Mouse (Mus musculus) forebrain, embryonic 10.5 days (tissue): ENCODE results near the gene Fn3krp. TPM values are rescaled to one million over a fixed set of nuclear protein-coding genes. Genes with fewer than 3 reads are reported as not detected.

Experiments
- DNase-seq: peaks from one replicate; pipeline ENCODE4 v3.0.0-alpha.2; 2017; ENCODE audit warnings: low spot score; ENCODE audit errors: extremely low spot score
- H3K27ac ChIP-seq: fragments of 300-500 bp; sonication (generic); 2 replicates; pipeline ENCODE4 v1.5.1; 2016; ENCODE audit warnings: mild to moderate bottlenecking
- H3K27me3 ChIP-seq: fragments of 300-500 bp; sonication (generic); 2 replicates; pipeline ENCODE4 v1.6.1; 2016; ENCODE audit warnings: mild to moderate bottlenecking; ENCODE audit not compliant: poor library complexity, severe bottlenecking
- H3K36me3 ChIP-seq: fragments of 300-500 bp; sonication (generic); replicated peaks from 2 replicates; pipeline ENCODE4 v1.6.1; 2016; ENCODE audit warnings: mild to moderate bottlenecking, moderate library complexity
- H3K4me1 ChIP-seq: fragments of 300-500 bp; sonication (generic); 2 replicates; pipeline ENCODE4 v1.6.1; 2016
- H3K4me3 ChIP-seq: fragments of 300-500 bp; sonication (generic); 2 replicates; pipeline ENCODE4 v1.5.1; 2016; ENCODE audit warnings: mild to moderate bottlenecking, moderate library complexity
- H3K9me3 ChIP-seq: fragments of 300-500 bp; sonication (generic); 2 replicates; pipeline ENCODE4 v1.6.1; 2016; ENCODE audit warnings: mild to moderate bottlenecking, moderate library complexity
- WGBS: fragments of 180-500 bp; shearing (Covaris S2); methylation state at CpG from one replicate; pipeline ENCODE4 v1.1.7; 2016; 5-methylcytosine and 5-hydroxymethylcytosine counted together
- polyA plus RNA-seq: library from polyadenylated mRNA; unstranded; fragments of >200 nt; fragmentation: Nextera tagmentation; extraction: Ambion mirVana; gene quantifications from 2 replicates; pipeline ENCODE4 v1.2.1, GENCODE M21; 2016

Fn3krp gene
- 7.8 and 8.1 TPM in 2 replicates for polyA plus RNA-seq

- Histone ChIP-seq H3K4me1 (peaks cover 16% of the 10 kb centered on the region), H3K36me3 (no peaks in the 10 kb centered on the region), H3K27me3 (no peaks in the 10 kb centered on the region), H3K9me3 (no peaks in the 10 kb centered on the region), H3K4me3 (peak within 1 kb of the TSS; percentile 82), H3K27ac (peak within 1 kb of the TSS; percentile 85)
- 2% methylated on average over 28 of the region's 28 CpGs for WGBS
- peak; percentile 98 for DNase-seq
Observed at GRCm38 (mm10) chr11:121420830-121421552, at the start of gene Fn3krp. TSS of gene Fn3krp (plus strand) at chr11:121421401.

DNA sequence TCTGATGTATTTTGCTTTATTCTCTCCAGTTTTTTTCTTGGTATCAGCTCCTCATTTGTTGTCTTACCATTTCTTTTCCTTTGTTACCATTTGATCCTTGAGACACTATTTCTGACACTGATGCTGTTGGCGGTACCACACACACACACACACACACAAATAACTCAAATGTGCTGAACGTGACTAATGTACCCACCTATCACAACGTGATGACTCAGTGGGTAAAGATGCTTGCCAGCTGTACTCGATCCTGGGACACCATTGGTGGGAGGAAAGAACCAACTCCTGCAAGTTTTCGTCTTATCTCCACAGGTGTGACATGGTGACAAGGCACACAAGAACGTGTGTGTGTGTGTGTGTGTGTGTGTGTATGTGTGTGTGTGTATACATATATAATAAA is 47.9 kb upstream of the Fn3krp start:
- no peaks in the 10 kb centered on the region for H3K27me3 ChIP-seq
- no peak overlapping the region for H3K4me3 ChIP-seq
- H3K36me3 ChIP-seq, result no peaks in the 10 kb centered on the region
- DNase-seq, result no peak
- WGBS, result 75% methylated on average over 6 of the region's 6 CpGs
- H3K9me3 ChIP-seq, result no peaks in the 10 kb centered on the region
- H3K27ac ChIP-seq, result no peak overlapping the region
- H3K4me1 ChIP-seq, result no peaks in the 10 kb centered on the region

DNA sequence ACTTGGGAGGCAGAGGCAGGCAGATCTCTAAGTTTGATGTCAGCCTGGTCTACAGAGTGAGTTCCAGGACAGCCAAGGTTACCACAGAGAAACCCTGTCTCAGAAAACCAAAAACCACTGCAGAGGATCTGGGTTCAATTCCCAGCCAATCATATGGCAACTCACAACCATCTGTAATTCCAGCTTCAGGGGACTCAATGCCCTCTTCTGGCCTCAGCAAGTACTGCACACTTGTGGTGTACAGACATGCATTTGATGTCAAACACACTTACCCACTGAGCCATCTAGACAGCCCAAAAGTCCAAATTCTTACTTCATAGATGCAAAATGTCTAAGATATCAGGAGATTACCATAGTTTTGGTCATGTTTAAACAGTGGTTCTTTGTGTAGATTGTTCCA is 42.6 kb upstream of the Fn3krp start:
- Histone ChIP-seq H3K4me3 (no peak overlapping the region), H3K36me3 (no peaks in the 10 kb centered on the region), H3K9me3 (peaks cover 4% of the 10 kb centered on the region; the same call in 1 of the 2 replicates), H3K4me1 (0 out of 2 replicates have a peak, but pooled peaks cover 6% of the 10 kb centered on the region), H3K27ac (no peak overlapping the region), H3K27me3 (no peaks in the 10 kb centered on the region)
- no peak for DNase-seq

DNA sequence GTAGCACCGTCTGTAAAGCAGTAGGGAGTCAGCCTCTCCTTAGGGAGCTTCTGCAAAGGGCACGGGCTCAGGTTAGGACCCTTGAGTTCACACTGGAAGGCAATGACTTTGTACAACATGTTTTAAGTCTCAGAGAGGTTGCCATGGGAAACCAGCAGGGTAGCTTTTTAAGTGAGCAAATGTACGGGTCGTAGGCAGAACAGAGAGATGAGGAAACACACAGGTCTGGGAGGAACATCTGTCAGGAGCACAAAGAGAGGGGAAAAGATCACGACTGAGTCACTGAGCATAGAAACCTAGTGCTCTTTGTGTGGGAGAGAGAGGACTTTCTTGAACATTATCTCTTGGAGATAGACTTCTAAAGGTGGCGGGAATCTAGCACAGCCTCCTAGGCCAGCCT is 40.9 kb upstream of the Fn3krp start:
- Histone ChIP-seq H3K36me3 (no peaks in the 10 kb centered on the region), H3K4me1 (0 out of 2 replicates have a peak, but pooled peaks cover 6% of the 10 kb centered on the region), H3K9me3 (peaks cover 4% of the 10 kb centered on the region; the same call in 1 of the 2 replicates), H3K27me3 (no peaks in the 10 kb centered on the region), H3K4me3 (no peak overlapping the region), H3K27ac (no peak overlapping the region)
- DNase-seq, result no peak
- 61% methylated on average over 6 of the region's 6 CpGs for WGBS

DNA sequence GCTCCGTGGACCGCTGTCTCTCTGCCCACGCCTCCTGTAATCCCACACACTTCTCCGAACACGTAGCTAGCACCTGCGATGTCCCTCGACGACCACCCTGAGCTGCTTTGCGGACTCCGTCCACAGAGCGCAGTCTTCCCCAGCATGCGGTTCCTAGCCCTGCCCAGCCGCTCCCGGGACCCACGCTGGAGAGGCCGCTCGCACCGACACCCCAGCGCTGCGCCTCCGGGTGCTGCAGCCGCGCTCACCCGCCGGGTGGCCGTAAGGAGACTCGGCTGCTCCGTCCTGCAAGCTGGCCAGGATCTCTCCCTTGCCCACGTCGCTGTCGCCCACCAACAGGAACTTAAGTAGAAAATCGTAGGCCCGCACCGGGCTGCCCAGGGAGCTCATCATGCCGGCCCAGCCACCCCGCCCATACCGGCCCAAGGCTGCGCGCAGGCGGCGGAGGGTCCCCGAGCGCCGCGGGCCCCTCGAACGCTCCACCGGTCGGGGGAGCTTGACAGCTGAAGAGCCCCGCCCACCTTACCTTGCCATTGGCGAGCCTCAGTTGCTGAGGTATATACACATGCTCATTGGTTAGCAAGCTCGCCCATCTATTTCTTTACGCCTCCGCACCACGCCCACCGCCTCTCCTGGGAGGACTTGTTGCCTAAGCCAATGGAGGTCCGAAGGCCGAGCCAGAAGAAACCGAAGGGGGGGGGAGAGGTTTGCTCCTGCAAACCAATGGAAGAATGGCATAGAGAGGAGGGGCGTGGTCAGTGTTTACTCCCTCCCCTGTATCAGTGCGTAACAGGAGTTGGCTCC is 33.2 kb upstream of the Fn3krp start, which contains the start of gene Rab40b:
Gene Rab40b (minus strand): TSS at position 502 of the 804 bp plus-strand sequence.
- DNase-seq, result peak; percentile 96
- peaks cover 17% of the 10 kb centered on the region for H3K4me1 ChIP-seq
- H3K4me3 ChIP-seq, result peak within 1 kb of the TSS; percentile 71
- H3K9me3 ChIP-seq, result no peaks in the 10 kb centered on the region
- H3K27me3 ChIP-seq, result peaks cover 22% of the 10 kb centered on the region
- H3K36me3 ChIP-seq, result no peaks in the 10 kb centered on the region
- H3K27ac ChIP-seq, result peak within 1 kb of the TSS; percentile 69
- WGBS, result 1% methylated on average over 61 of the region's 61 CpGs

DNA sequence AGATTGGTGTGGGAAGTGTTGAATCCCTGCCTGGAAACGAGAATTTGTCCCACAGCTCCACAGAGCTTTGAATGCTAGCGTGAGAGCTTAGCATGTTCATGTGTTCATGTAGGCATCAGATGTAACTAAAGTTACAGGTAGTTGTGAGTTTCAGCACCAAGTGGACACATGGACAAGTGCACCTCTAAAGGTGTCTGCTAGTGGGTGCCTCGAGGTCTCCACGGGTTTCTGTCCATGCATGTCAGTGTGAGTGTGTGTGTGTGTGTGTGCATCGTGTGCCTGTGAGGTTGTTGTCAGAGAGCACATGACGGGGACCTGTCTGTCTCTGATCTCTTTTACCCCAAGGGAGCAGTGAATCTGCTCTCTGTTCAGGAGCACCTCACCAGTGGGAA is 32.7 kb upstream of the Fn3krp start:
- Histone ChIP-seq H3K27ac (no peak overlapping the region), H3K4me3 (peak overlapping the region; percentile 71), H3K36me3 (no peaks in the 10 kb centered on the region), H3K4me1 (peaks cover 17% of the 10 kb centered on the region), H3K27me3 (peaks cover 22% of the 10 kb centered on the region), H3K9me3 (no peaks in the 10 kb centered on the region)
- WGBS, result 18% methylated on average over 6 of the region's 6 CpGs
- no peak for DNase-seq

DNA sequence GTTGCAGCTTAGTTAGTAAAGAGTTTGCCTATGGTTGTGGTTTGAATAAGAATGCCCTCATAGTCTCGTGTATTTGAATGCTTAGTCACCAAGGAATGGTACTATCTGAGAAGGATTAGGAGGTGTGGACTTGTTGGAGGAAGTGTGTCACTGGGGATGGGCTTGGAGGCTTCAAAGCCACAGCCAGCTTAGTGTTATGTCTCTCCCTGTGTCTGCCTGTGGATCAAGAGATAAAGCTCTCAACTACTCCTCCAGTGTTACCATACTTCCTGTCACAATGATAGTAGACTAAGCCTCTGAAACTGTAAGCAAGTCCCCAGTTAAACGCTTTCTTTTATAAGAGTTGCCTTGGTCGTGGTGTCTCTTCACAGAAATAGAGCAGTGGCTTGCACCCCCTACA is 30.4 kb upstream of the Fn3krp start:
- WGBS, result 69% methylated on average over 3 of the region's 3 CpGs
- no peak for DNase-seq
- Histone ChIP-seq H3K4me1 (peaks cover 17% of the 10 kb centered on the region), H3K27ac (no peak overlapping the region), H3K4me3 (no peak overlapping the region), H3K9me3 (no peaks in the 10 kb centered on the region), H3K27me3 (peaks cover 21% of the 10 kb centered on the region), H3K36me3 (no peaks in the 10 kb centered on the region)

DNA sequence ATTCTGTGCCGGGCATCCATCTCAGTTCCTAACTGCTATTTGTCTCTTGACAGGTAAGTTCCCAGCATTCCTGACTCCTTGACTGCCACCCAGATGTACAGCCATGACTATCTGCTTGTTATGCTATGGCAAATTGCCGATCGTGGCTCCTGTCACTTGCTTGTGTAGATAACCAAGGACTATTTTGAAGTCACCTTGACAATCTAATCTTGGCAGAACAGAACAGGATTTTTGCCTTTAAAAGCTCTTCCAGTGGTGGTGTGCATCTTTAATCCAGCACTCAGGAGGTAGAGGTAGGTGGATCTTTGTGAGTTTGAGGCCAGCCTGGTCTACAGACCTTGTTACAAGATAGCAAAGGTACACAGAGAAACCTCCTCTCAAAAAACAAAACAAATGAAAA is 28.8 kb upstream of the Fn3krp start:
- 88% methylated on average over 3 of the region's 3 CpGs for WGBS
- Histone ChIP-seq H3K36me3 (no peaks in the 10 kb centered on the region), H3K27me3 (peaks cover 5% of the 10 kb centered on the region), H3K4me3 (no peak overlapping the region), H3K27ac (no peak overlapping the region), H3K9me3 (no peaks in the 10 kb centered on the region), H3K4me1 (peaks cover 13% of the 10 kb centered on the region)
- DNase-seq, result no peak

- H3K4me1 ChIP-seq, result peaks cover 8% of the 10 kb centered on the region
- H3K36me3 ChIP-seq, result no peaks in the 10 kb centered on the region
- DNase-seq, result no peak
- no peaks in the 10 kb centered on the region for H3K9me3 ChIP-seq
- H3K27ac ChIP-seq, result no peak overlapping the region
- H3K27me3 ChIP-seq, result no peaks in the 10 kb centered on the region
- no peak overlapping the region for H3K4me3 ChIP-seq
- 81% methylated on average over 3 of the region's 3 CpGs for WGBS
Observed at GRCm38 (mm10) chr11:121407366-121408155, 13.6 kb upstream of the Fn3krp start.

GRCm38 (mm10) chr11:121414762-121415161 is 6.4 kb upstream of the Fn3krp start:
- Histone ChIP-seq H3K4me1 (no peaks in the 10 kb centered on the region), H3K4me3 (no peak overlapping the region), H3K9me3 (no peaks in the 10 kb centered on the region), H3K27ac (no peak overlapping the region), H3K36me3 (no peaks in the 10 kb centered on the region), H3K27me3 (no peaks in the 10 kb centered on the region)
- DNase-seq, result no peak
- WGBS, result 89% methylated on average over 5 of the region's 5 CpGs

- no peaks in the 10 kb centered on the region for H3K9me3 ChIP-seq
- no peaks in the 10 kb centered on the region for H3K27me3 ChIP-seq
- 84% methylated on average over 5 of the region's 5 CpGs for WGBS
- no peak overlapping the region for H3K27ac ChIP-seq
- peaks cover 1% of the 10 kb centered on the region for H3K4me1 ChIP-seq
- H3K4me3 ChIP-seq, result no peak overlapping the region
- no peak for DNase-seq
- H3K36me3 ChIP-seq, result no peaks in the 10 kb centered on the region
Observed at GRCm38 (mm10) chr11:121415351-121415750, 5.8 kb upstream of the Fn3krp start.

DNA sequence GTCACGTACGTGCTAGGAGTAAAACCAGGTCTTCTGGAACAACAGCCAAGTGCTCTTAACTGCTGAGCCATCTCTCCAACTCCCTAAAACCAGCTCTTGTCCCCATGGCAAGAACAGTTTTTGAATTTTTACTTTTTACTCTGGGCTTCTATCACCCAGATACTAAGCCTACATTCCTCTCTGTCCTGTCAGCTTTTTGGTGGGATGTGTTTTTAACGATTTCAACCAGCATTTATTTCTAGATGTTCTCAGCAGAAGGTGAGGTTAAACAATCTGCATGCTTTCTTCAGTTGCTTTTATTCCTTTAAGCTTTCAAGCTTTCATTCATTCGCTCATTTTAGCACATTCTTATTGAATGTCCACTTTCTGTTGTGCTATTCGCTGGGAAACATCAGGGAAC is 3.2 kb upstream of the Fn3krp start:
- WGBS, result 91% methylated on average over 5 of the region's 5 CpGs

More for the DNA sequence above, 3.2 kb upstream of the Fn3krp start:
- H3K4me1 ChIP-seq, result peaks cover 16% of the 10 kb centered on the region
- no peak for DNase-seq
- no peaks in the 10 kb centered on the region for H3K9me3 ChIP-seq
- H3K27ac ChIP-seq, result no peak overlapping the region
- H3K36me3 ChIP-seq, result no peaks in the 10 kb centered on the region
- no peak overlapping the region for H3K4me3 ChIP-seq
- H3K27me3 ChIP-seq, result no peaks in the 10 kb centered on the region
